Mouse (Mus musculus): ENCODE measurements around the gene Aox4.

Gene Aox4

GRCm38 (mm10) chr1:58301073-58301472, 90.9 kb downstream of the Aox4 start:
- no peak for DNase-seq (ENCODE audit: low spot score in 2 of 2)

DNA sequence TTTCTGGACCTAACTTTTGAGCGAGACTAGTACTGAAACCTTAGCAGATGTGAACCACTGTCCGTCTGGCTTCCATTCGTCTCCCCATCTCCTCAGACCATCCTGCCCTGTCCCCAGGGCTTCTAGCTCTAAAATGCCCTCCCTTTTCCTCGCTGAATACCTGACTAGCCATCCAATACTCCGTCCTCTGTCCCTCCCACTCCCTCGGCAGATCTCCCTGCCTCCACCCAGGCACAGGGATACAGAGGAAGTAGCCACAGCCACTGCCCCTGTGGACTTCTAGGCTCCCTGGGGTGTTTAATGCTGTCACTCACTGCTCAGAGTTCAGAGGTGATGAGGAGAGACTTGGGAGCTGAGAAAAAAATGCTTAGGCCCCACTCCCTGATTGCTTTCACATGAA, 91.8 kb downstream of the Aox4 start:
- no peak for DNase-seq (ENCODE audit: low spot score in 2 of 2)

GRCm38 (mm10) chr1:58303009-58303408, 92.8 kb downstream of the Aox4 start:
- DNase-seq (ENCODE audit: low spot score in 2 of 2) = no peak

DNA sequence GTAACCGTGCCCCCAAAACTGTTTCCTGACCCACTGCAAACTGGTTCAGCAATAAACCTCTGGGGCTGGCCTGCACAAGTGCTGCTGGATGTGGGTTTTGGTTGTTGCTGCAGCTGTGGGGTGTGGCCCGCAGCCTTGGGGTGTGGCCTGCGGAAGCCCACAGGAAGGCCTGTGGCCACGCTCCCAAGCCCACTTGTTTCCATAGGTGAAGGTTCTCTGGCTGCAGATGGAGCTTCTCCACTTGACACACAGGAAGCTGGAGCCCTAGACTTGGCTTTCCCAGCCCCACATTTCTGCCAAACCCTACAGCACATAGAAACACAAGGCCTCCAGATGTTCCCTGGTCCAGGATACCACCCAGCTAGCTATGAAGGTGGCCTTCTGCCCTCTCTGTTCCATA, 93.5 kb downstream of the Aox4 start:
- DNase-seq (ENCODE audit: low spot score in 2 of 2) = peak; percentile 37 to 39

- DNase-seq (ENCODE audit: low spot score in 2 of 2) = peak in 1 of 2 experiments; percentile 16
Measured at GRCm38 (mm10) chr1:58304296-58304695, 94.1 kb downstream of the Aox4 start.

- DNase-seq (ENCODE audit: low spot score in 2 of 2) = no peak
Measured at GRCm38 (mm10) chr1:58307181-58307580, 97.0 kb downstream of the Aox4 start.

DNA sequence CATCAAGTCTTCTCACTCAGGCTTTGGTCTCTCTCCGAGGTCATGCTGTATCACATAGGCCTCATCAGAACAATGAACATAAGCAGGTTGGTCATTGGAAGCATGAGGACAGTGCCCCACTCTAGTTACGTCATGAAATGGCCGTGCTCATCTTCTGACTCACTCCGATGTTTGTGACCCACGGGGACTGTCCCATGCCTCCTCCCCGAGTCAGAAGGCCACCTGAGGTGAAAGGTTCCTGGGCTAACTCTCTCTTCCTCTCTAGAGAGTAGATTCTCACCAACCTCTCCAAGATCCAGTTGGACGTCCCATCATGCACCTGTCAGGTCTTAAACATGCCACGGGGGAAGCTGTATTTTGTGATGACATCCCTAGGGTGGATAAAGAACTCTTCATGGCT, 98.4 kb downstream of the Aox4 start:
- no peak for DNase-seq (ENCODE audit: low spot score in 2 of 2)

- DNase-seq (ENCODE audit: low spot score in 2 of 2) = no peak
Measured at GRCm38 (mm10) chr1:58309853-58310252, 99.7 kb downstream of the Aox4 start.

DNA sequence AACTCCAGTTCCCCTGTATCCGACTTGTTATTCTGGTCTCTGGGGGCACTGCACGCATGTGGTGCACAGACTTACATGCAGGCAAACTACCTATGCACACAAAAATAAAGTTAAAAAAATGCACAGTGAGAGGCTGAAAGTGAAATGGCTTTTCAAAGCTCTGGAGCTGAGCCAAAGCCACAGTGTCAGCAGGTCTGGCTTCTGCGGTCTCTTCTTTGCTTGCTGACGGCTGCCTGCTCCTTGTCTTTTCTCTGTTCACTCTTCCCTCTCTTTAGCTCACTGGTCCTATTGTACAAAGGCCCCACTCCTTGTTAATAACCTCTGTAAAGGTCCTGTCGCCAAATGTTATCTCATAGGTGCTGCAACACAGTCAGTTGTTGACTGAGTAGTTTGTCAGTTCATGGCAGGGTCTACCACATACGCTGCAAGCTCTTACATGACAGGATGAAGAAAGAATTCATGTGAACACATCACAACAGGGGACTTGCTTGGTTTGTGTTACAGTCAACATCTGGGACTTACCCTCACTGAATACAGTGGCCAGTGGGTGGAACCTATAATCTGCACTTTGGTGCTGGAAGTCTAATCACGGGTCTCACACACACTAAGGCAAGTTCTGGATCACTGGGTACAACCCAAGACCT, 101.1 kb downstream of the Aox4 start:
- peak; percentile 30 to 36 for DNase-seq (ENCODE audit: low spot score in 2 of 2)

DNA sequence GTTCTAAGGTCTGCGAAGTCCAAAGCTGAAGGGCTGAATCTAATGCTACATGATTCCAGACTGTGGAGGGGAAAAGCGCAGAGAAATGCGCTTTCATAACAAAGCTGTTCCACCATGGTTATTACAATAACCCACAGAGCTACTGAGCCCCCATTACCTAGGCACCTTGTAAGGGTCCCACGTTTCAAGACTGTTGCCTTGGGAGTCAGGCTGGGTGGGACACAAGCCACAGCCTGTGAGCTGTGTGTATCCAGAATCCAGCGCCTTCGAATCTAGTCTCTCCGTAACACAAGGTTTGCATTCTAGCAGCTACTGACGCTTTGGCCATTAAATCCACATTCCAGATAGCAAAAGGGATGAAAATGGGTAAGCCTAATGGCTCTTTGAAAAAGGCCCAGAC, 103.0 kb downstream of the Aox4 start:
- no peak for DNase-seq (ENCODE audit: low spot score in 2 of 2)

- DNase-seq (ENCODE audit: low spot score in 2 of 2) = no peak
Measured at GRCm38 (mm10) chr1:58315532-58315931, 105.3 kb downstream of the Aox4 start.
